Mouse (Mus musculus): ENCODE data around the gene Mief1. TPM values are rescaled to one million over a fixed set of nuclear protein-coding genes. Genes with fewer than 3 reads are reported as not detected.

Gene Mief1
- total RNA-seq, 2 experiments from 2014 or later = 18.1 to 18.9 TPM

- no peak for ATAC-seq (replicated peaks; ENCODE audit: low FRiP score, poor library complexity, severe bottlenecking)
Observed at GRCm38 (mm10) chr15:80259406-80260045, 25.7 kb downstream of the Mief1 start.

- ATAC-seq (replicated peaks; ENCODE audit: low FRiP score, poor library complexity, severe bottlenecking) = peak; percentile 40
Observed at GRCm38 (mm10) chr15:80260677-80261076, 26.9 kb downstream of the Mief1 start.

GRCm38 (mm10) chr15:80261100-80261499 is 27.3 kb downstream of the Mief1 start:
- no peak for ATAC-seq (replicated peaks; ENCODE audit: low FRiP score, poor library complexity, severe bottlenecking)

GRCm38 (mm10) chr15:80263610-80264575 is 30.1 kb downstream of the Mief1 start, which contains the start of gene Rps19bp1:
Gene Rps19bp1, minus strand, starts transcription at chr15:80264315.
- ATAC-seq (replicated peaks; ENCODE audit: low FRiP score, poor library complexity, severe bottlenecking) = peak; percentile 96

GRCm38 (mm10) chr15:80266281-80266680 is 32.5 kb downstream of the Mief1 start:
- ATAC-seq (replicated peaks; ENCODE audit: low FRiP score, poor library complexity, severe bottlenecking) = no peak

GRCm38 (mm10) chr15:80271858-80272396 is 38.1 kb downstream of the Mief1 start:
- no peak for ATAC-seq (replicated peaks; ENCODE audit: low FRiP score, poor library complexity, severe bottlenecking)

GRCm38 (mm10) chr15:80277107-80277506 is 43.3 kb downstream of the Mief1 start:
- no peak for ATAC-seq (replicated peaks; ENCODE audit: low FRiP score, poor library complexity, severe bottlenecking)

GRCm38 (mm10) chr15:80277625-80278024 is 43.8 kb downstream of the Mief1 start:
- no peak for ATAC-seq (replicated peaks; ENCODE audit: low FRiP score, poor library complexity, severe bottlenecking)

- ATAC-seq (replicated peaks; ENCODE audit: low FRiP score, poor library complexity, severe bottlenecking) = no peak
Observed at GRCm38 (mm10) chr15:80278121-80278759, 44.4 kb downstream of the Mief1 start.

GRCm38 (mm10) chr15:80279053-80279452 is 45.2 kb downstream of the Mief1 start:
- ATAC-seq (replicated peaks; ENCODE audit: low FRiP score, poor library complexity, severe bottlenecking) = no peak

GRCm38 (mm10) chr15:80280646-80281045 is 46.8 kb downstream of the Mief1 start:
- peak; percentile 66 for ATAC-seq (replicated peaks; ENCODE audit: low FRiP score, poor library complexity, severe bottlenecking)

GRCm38 (mm10) chr15:80286851-80287415 is 53.1 kb downstream of the Mief1 start, which contains the start of gene Cacna1i:
Gene Cacna1i, plus strand, starts transcription at chr15:80287238.
- ATAC-seq (replicated peaks; ENCODE audit: low FRiP score, poor library complexity, severe bottlenecking) = no peak

GRCm38 (mm10) chr15:80288036-80288435 is 54.2 kb downstream of the Mief1 start:
- no peak for ATAC-seq (replicated peaks; ENCODE audit: low FRiP score, poor library complexity, severe bottlenecking)

GRCm38 (mm10) chr15:80289436-80289835 is 55.6 kb downstream of the Mief1 start:
- peak; percentile 73 for ATAC-seq (replicated peaks; ENCODE audit: low FRiP score, poor library complexity, severe bottlenecking)

- no peak for ATAC-seq (replicated peaks; ENCODE audit: low FRiP score, poor library complexity, severe bottlenecking)
Observed at GRCm38 (mm10) chr15:80297146-80297545, 63.3 kb downstream of the Mief1 start.

Other genes starting within 250 kb of the Mief1 start
- gene Pdgfb, start 219.0 kb upstream of the Mief1 start, total RNA-seq (2015; ENCODE audit: low replicate concordance) = 1.3 TPM in 1 of 2 replicates, not detected in the other
- 1.6 TPM in 1 of 2 replicates, not detected in the other for gene Pdgfb, start 219.0 kb upstream of the Mief1 start, total RNA-seq (2017; ENCODE audit: low replicate concordance)
- gene Syngr1, start 142.7 kb upstream of the Mief1 start, total RNA-seq (2015; ENCODE audit: low replicate concordance) = 19.1 and 20.1 TPM in 2 replicates
- 3.6 and 16.7 TPM in 2 replicates for gene Syngr1, start 142.7 kb upstream of the Mief1 start, total RNA-seq (2017; ENCODE audit: low replicate concordance)
- gene Rpl3, start 142.2 kb upstream of the Mief1 start, total RNA-seq (2015; ENCODE audit: low replicate concordance) = 600 and 647 TPM in 2 replicates
- gene Rpl3, start 142.2 kb upstream of the Mief1 start, total RNA-seq (2017; ENCODE audit: low replicate concordance) = 701 and 821 TPM in 2 replicates
- 8.6 and 9.2 TPM in 2 replicates for gene Tab1, start 100.9 kb upstream of the Mief1 start, total RNA-seq (2015; ENCODE audit: low replicate concordance)
- 22.5 and 26.3 TPM in 2 replicates for gene Tab1, start 100.9 kb upstream of the Mief1 start, total RNA-seq (2017; ENCODE audit: low replicate concordance)
- not detected in 2 replicates for gene Mgat3, start 60.3 kb upstream of the Mief1 start, total RNA-seq (2015; ENCODE audit: low replicate concordance)
- gene Mgat3, start 60.3 kb upstream of the Mief1 start, total RNA-seq (2017; ENCODE audit: low replicate concordance) = not detected in 2 replicates
- gene AC140267.1, start 1.8 kb downstream of the Mief1 start, total RNA-seq (2015; ENCODE audit: low replicate concordance) = 43.2 TPM in 1 of 2 replicates, not detected in the other
- gene AC140267.1, start 1.8 kb downstream of the Mief1 start, total RNA-seq (2017; ENCODE audit: low replicate concordance) = not detected in 2 replicates
- gene Atf4, start 21.2 kb downstream of the Mief1 start, total RNA-seq (2015; ENCODE audit: low replicate concordance) = 287 and 355 TPM in 2 replicates
- gene Atf4, start 21.2 kb downstream of the Mief1 start, total RNA-seq (2017; ENCODE audit: low replicate concordance) = 402 and 410 TPM in 2 replicates
- 13.8 and 15.5 TPM in 2 replicates for gene Rps19bp1, start 30.3 kb downstream of the Mief1 start, total RNA-seq (2015; ENCODE audit: low replicate concordance)
- 3.8 and 11.3 TPM in 2 replicates for gene Rps19bp1, start 30.3 kb downstream of the Mief1 start, total RNA-seq (2017; ENCODE audit: low replicate concordance)
- gene Cacna1i, start 53.2 kb downstream of the Mief1 start, total RNA-seq (2015; ENCODE audit: low replicate concordance) = not detected in 2 replicates
- gene Cacna1i, start 53.2 kb downstream of the Mief1 start, total RNA-seq (2017; ENCODE audit: low replicate concordance) = not detected in 2 replicates

Data from erythroid progenitor cell, adult 5-6 weeks (primary cell).